Mouse (Mus musculus): ENCODE data around the gene Nsl1.
A peak's percentile ranks its signal among the peaks of the same experiment; 100 is the strongest.

The Nsl1 gene

GRCm38 (mm10) chr1:191096871-191097681 lies 34.3 kb downstream of the Nsl1 start:
- DNase-seq: peak; percentile 17

GRCm38 (mm10) chr1:191097802-191098747 lies 35.3 kb downstream of the Nsl1 start, which contains the start of gene Batf3:
TSS of gene Batf3 (plus strand) at chr1:191097847.
- peak; percentile 42 for DNase-seq

- no peak for DNase-seq
Observed at GRCm38 (mm10) chr1:191099114-191099513, 36.3 kb downstream of the Nsl1 start.

- DNase-seq: no peak
Observed at GRCm38 (mm10) chr1:191099772-191100291, 37.0 kb downstream of the Nsl1 start.

GRCm38 (mm10) chr1:191102730-191103370 lies 40.0 kb downstream of the Nsl1 start:
- DNase-seq: no peak

- DNase-seq: no peak
Observed at GRCm38 (mm10) chr1:191105246-191105645, 42.4 kb downstream of the Nsl1 start.

- no peak for DNase-seq
Observed at GRCm38 (mm10) chr1:191107306-191107705, 44.5 kb downstream of the Nsl1 start.

GRCm38 (mm10) chr1:191109907-191110306 lies 47.1 kb downstream of the Nsl1 start:
- no peak for DNase-seq

GRCm38 (mm10) chr1:191111146-191111545 lies 48.3 kb downstream of the Nsl1 start:
- DNase-seq: no peak

- DNase-seq: no peak
Observed at GRCm38 (mm10) chr1:191114868-191115267, 52.1 kb downstream of the Nsl1 start.

- DNase-seq: no peak
Observed at GRCm38 (mm10) chr1:191115514-191116238, 52.9 kb downstream of the Nsl1 start.

- DNase-seq: no peak
Observed at GRCm38 (mm10) chr1:191122744-191123143, 59.9 kb downstream of the Nsl1 start.

GRCm38 (mm10) chr1:191123696-191124095 lies 60.9 kb downstream of the Nsl1 start:
- DNase-seq: no peak

- DNase-seq: no peak
Observed at GRCm38 (mm10) chr1:191124288-191124687, 61.5 kb downstream of the Nsl1 start.

GRCm38 (mm10) chr1:191125811-191126638 lies 63.2 kb downstream of the Nsl1 start:
- peak; percentile 64 for DNase-seq

- no peak for DNase-seq
Observed at GRCm38 (mm10) chr1:191131692-191132091, 68.9 kb downstream of the Nsl1 start.

GRCm38 (mm10) chr1:191132240-191132639 lies 69.4 kb downstream of the Nsl1 start:
- no peak for DNase-seq

GRCm38 (mm10) chr1:191132934-191133333 lies 70.1 kb downstream of the Nsl1 start:
- no peak for DNase-seq

- no peak for DNase-seq
Observed at GRCm38 (mm10) chr1:191135406-191135805, 72.6 kb downstream of the Nsl1 start.
